13 mouse cellular contexts compared by ENCODE assay signal in genomic region chr16:84881754-84882321, GRCm38 (mm10).
"Had no signal": no experiment of that assay in that cellular context is flagged by ENCODE, and none has a peak within 500 bp of the region (broad histone marks: within the 10 kb centered on the region; RNA-seq: fewer than 3 reads in every experiment).

No protein-coding gene starts in this region.

- H3K9ac ChIP-seq: limb, embryonic 13.5 days; liver, embryonic 14.5 days; midbrain, embryonic 12.5 days; stomach, embryonic 15.5 days had no signal

- H3K4me3 ChIP-seq: limb, embryonic 13.5 days; midbrain, embryonic 12.5 days; stomach, embryonic 15.5 days had no signal

- H3K9me3 ChIP-seq: limb, embryonic 13.5 days; midbrain, embryonic 12.5 days; stomach, embryonic 15.5 days had no signal

- H3K36me3 ChIP-seq: limb, embryonic 13.5 days; midbrain, embryonic 12.5 days; stomach, embryonic 15.5 days had no signal

- H3K4me1 ChIP-seq: limb, embryonic 13.5 days; midbrain, embryonic 12.5 days; stomach, embryonic 15.5 days had no signal

- DNase-seq: kidney, adult 11 months; kidney, adult 9 months; left cerebral cortex, postnatal 4 days; lung, adult 18-20 months; right cerebral cortex, adult 18-20 months; right cerebral cortex, postnatal 25 days; thymus, adult 2 months; thymus, postnatal 25 days had no signal

- H3K27ac ChIP-seq: kidney, postnatal 0 days; limb, embryonic 13.5 days; liver, embryonic 14.5 days; midbrain, embryonic 12.5 days; stomach, embryonic 15.5 days had no signal
